Mouse (Mus musculus): ENCODE measurements around the gene Fam78a.

DNA sequence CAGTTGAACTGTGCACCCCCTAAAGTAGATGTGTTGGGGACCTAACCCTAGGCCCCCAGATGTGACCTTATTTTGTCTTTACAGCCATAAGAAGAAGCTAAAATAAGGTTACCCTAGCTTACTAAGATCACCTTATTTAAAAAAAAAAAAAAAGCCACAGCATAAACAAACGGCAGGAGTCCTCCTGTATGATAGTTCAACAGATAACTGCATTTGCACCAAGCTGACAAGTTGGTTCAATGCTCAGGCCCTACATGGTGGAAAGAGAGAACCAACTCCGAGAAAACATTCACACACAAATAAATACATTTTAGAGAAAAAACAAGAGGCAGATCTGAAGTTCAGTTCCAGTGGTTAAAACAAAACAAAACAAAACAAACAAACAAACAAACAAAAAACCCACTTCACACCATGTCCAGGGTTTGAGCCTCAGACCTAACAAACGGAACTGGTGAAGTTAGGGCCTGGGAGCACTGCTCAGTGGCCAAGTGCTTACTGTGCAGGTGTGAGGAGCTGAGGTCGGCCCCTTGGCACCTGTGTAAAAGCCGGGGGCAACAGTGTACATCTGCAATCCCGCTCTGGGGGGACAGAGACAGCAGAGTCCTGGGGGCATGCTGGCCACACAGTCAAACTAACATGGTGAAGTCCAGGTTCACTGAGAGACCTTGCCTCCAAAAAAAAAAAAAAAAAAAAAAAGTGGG is 47.4 kb upstream of the Fam78a start:
- TF ChIP-seq CTCF (IDR thresholded peaks at IDR 0.05; ENCODE audit: low read depth) (no peak), EP300 (IDR thresholded peaks at IDR 0.05; ENCODE audit: low read depth) (no peak)

Measured in liver, embryonic 14.5 days (tissue).